Mouse (Mus musculus): Measurements from ENCODE around the gene Ppm1m.
"Not testable (repeated sequence)": the region's sequence is repeated elsewhere in the genome, so short reads cannot be mapped to it uniquely, and the experiment has no call there.

The Ppm1m gene

DNA sequence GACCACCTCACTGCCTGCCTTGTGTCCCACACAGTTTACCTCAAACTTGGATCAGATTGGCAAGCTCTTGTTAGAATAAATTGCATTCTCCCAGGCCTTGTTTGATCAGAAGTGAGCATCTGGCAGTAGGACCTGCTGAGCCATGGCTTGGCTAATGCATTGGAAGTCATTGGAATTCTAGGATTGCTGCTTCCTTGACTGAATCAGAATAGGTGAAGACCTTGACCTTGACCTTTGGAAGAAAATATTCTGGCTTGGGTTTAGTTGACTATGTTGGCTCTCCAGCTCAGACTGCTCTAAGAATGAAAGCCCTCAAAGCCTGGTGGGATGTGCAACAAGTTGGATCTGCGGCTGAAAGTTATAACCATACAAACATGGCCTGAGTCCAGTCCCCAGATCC lies 8.2 kb downstream of the Ppm1m start:
- DNase-seq, result no peak

DNA sequence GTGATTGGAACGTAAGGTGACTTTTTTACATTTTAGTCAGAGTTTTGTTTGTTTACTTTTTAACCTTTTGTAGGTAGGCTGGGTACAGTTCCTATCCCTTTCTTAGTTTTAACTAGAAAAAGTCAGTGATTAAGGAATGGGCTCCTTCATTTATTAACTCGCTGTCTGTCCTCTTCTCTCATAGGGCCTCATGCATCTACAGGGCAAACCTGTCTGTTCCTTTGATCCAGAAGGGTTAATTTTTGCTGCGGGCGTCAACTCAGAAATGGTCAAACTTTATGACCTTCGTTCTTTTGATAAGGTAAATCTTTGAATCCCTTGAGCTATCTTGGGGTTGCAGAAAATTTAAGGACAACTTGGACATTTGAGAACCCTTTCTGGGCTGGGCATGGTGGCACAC lies 15.6 kb downstream of the Ppm1m start:
- DNase-seq, result no peak

DNA sequence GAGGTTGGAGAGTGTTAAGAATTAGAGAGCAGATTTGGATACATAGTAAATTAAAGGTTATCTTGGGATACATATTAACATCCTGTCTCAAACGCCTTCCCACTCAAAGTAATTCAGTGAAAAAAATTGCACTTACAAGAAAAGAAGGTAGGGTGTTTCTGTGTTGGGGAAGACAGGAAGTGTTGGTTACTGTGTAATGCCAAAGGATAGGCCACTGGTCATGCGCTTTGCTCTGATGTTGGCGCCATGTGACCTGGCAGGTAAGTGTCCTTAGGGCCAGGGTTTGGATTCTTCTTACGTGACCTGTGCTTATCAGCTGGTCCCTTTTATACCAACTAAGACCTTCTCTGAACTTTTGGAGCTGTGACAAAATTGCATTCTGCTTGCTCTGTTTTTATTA lies 17.4 kb downstream of the Ppm1m start:
- no peak for DNase-seq

DNA sequence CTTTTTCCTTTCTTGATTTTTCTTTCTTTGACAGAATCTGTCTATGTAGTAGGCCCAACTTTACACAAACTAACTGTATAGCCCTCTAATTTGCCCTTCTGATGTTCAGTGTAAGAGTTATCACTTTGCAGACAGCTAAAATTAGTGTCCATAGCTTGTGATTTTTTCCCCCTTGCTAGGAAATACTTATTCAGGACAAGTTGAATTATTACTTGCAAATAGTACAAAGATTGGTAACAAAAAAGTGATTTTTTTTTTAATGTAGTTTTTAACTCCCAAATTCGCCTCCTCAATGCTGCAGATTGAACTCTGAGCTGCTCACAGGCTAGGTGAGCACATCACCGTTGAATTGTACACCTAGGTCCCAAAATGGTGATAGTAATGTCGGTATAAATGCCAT lies 19.6 kb downstream of the Ppm1m start:
- no peak for DNase-seq

DNA sequence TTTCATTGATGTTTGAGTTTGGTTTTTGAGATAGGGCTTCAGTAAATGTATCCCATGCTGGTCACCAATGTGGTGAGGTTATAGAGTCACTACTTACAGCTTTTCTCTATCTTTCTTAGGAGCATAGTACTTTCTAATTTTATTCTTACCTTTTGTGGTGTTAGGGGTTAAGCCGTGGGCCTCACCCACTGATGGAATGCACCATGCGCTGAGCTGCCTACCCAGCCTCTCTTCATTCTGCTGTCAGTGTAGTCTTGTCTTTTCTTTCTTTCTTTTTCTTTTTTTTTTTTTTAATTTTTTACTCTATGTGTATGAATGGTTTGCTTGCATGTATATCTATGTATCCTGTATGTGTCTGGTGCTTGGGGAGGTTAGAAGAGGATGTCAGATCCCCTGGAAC lies 20.1 kb downstream of the Ppm1m start:
- no peak for DNase-seq

DNA sequence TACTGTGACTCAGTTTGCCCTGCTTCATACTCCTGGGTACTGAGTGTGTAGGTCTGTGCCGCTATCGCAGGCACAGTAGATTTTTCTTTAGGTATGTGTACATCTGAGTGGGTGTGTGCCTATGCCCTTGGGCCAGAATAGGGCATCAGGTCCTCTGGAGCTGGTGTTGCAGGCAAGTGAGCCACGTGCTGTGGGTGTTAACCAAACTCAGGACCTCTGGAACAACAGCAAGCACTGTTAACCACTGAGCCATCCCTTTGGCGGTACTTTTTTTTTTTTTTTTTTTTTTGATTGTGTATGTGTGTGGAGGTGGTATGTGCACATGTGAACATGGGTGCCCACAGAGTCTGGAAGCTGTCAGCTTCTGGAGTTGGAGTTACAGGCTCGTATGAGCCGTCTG lies 21.7 kb downstream of the Ppm1m start:
- no peak for DNase-seq

DNA sequence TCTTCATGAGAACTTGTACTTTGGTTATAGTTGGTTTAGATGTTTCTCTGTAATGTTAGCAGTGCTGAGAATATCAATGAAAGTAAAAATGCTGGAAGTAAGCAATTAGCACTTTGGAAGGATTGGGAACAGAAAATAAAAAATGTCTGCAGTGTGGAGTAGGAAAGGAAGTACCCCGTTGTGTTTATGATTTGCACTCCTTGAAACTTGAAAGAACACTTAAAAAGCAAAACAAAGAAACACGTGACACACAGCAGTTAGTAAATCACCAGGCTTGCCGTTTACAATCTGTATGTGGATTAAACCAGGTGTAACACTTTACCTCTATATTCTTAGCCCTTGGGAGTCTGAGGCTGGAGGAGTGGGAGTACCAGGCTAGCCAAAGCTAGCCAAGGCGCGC lies 22.8 kb downstream of the Ppm1m start:
- no peak for DNase-seq

DNA sequence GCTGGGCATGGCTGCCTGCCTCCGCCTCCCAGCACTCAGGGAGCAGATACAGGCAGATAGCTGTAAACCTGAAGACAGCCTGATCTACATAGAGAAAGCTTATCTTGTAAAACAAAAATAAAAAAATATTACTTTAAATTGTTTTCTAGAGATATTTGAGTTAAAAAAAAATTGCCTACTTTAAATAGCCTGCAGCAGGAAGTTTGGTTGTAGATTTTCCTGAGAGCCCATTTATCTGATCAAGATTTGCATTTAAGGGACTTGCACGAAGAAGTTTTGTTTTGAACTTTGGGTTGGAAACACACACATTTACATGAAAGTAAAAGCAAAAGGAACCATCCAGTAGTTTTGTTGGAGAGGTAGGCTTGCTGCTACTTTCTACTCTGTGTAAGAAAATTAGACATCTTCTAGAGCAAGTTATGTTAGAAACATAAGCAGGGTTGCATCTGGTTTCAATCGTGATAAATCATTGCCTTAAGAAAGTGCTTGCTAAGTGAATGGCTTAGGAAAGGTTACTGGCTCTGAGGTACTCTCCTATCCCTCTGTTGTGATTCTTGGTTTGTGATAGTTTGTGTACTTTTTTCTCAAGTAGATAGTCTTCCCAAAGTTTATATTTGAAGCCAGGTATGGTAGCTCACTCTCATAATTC lies 23.9 kb downstream of the Ppm1m start:
- DNase-seq, result no peak

DNA sequence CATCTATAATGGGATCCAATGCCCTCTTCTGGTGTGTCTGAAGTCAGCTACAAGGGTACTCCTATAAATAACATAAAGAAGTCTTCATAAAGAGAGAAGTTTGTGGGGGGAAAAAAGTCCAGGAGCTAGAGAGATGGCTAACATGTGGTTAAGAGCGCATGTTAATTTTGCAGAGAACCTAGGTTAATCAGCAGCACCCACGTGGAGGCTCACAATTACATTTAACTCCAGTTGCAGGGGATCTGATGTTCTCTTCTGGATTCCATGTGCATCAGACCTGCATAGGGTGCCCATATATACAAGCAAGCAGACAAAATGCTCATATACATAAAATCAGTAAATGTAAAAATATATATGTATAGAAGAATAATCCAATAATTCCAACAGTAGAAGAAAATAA lies 26.2 kb downstream of the Ppm1m start:
- DNase-seq, result no peak

DNA sequence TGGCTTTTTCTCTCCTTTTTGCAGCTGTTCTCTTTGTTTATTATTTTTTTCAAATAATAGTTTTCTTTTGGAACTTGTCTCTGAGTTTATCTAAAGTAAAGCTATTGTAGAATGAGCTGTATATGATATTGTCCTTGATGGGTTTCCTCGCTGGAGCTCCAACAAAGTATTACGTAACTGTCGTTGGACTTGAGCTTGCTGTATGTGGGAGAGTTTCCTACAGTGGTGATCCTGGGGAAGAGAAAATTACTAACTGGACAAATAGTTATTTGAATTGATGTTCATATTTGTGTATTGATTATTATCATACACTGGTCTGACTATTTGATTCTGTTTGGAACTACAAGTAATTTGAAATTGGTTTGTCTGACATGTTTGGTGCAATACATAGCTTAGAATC lies 27.0 kb downstream of the Ppm1m start:
- DNase-seq, result no peak

DNA sequence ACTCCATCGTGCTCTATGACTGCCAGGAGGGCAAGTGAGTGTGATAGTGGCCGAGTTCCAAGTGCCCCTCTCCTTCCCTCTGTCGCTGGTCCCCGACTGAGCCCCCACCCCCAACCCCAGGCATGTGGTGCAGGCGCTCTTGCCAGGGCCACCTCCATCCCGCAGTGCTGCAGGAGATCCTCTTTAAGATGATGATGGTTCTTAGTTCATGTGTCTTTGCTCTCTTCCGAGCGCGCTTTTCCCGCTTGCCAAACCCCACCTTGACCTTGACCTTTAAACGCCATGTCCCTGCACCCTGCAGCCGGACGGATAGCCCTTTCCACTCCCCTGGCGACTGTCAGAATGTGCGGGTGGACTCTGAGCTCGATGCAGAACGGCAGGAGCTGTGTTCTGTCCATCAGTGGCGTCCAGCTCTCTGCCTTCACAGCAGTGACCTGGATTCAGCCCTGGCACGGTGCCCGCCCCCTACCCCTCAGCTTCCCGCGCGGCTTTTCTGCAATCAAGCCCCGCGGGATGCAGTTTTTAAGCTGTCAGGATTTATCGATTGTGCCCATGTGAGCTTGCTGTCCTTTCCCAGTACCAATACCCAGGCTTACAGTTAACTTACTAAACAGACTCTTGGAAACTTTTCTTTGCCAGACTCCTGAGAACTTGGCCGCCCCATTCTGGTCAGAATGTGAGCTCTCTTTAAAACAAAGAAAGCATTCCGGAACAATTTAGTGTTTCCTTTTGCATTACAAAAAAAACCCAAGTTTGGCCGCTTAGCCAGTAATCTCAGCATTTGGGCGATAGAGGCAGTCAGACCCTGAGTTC lies 28.0 kb downstream of the Ppm1m start:
- peak; percentile 38 for DNase-seq

DNA sequence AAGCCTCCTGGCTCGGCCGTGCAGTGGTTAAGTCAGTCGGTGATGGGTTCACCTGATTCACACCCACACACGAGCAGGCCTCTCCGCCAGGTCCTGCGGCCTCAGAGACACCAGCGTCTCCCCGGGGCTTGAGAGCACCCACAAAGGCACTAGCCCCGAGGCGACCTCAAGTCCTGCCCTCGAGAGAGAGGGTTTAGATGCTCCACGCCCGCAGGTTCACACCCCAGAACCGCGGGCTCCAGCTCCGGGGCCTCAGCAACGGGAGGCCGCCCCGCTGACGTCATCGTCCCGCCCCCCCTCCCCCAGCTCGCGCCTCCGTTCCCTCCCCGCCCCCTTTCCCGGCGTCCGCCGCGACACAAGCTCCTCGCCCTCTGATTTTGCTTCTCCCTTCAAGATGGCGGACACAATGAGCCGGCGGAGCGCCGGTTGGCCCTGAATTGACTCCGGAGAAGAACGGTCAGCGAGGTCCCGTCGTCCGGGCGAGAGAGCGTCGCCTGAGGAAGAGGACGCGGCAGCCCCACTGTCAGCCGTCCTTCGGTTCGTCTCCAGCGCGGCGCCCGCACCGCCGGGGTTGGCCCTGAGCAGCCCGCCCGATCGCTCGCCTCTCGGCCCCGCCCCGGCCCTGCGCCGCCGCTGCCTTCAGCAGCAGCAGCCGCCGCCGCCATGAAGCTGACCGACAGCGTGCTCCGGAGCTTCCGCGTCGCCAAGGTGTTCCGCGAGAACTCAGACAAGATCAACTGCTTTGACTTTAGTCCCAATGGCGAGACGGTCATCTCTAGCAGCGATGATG lies 28.8 kb downstream of the Ppm1m start, which contains the start of gene Wdr82:
Wdr82 (plus strand) TSS at position 373 of the 790 bp plus-strand sequence.
- peak; percentile 90 for DNase-seq

DNA sequence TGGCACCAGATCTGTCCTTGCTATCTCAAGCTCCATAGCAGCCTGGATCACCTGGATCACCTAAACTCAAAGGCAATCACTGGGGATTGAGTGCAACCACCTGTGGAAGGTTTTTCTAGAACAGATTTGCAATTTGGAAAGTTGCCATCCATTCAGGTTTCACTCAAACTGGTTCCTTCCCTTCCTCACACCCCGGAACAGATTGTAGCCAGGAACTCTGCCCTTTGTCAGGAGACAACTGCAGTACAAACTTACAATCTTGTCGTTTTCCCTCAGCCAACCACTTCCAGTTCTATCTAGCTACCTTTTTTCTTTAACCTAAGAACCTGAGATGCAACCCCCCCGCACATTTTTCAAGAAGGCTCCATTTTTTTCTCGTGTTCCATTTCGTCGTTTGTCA lies 29.6 kb downstream of the Ppm1m start:
- no peak for DNase-seq

DNA sequence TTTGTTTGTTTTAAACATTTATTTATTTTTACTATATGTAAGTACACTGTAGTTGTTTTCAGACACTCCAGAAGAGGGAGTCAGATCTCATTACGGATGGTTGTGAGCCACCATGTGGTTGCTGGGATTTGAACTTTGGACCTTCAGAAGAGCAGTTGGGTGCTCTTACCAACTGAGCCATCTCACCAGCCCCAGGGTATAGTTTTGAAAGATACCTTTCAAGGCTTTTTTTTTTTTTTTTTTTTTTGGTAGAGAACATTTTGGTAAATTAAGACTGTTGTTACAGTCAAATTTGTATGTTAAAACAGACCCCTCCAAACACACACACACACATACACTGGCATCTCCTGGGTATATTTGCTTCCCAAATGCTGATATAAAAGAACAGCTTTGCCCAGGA lies 30.5 kb downstream of the Ppm1m start:
- DNase-seq, result not testable (repeated sequence)

DNA sequence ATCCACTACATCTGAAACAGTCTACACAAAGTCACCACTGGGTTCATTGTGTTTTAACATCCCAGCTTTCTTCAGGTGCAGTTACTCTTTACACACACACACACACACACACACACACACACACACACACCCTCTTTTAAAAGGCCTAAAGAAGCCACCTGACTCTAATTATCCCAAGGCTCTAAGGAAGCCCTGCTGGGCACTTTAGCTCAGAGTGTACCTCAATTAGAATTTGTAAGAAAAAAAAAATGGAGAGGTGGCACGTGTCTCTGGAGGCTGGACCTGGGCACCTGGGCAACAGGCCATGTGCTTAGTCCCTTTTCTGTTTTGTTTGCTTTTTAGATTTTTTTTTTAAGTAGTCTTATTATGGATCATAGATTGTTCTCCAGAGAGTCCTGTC lies 31.8 kb downstream of the Ppm1m start:
- DNase-seq, result no peak

DNA sequence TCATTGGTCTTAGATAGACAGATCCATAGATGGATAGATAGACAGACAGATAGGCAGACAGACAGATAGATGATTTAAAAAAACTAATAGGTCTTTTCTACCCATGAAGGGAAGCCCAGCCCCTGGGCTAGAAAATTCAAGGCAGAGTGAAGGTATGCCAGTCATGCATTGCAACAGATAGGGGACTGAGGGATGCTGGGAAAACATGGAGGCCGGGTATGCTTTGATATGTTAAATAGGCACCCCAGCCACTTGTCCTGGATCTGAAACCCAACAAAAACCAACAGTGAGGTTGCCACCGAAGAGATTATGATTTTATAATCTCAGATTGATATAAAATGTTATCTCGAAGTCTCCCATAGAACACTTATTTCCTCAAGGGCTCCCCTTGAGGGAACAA lies 32.3 kb downstream of the Ppm1m start:
- no peak for DNase-seq

DNA sequence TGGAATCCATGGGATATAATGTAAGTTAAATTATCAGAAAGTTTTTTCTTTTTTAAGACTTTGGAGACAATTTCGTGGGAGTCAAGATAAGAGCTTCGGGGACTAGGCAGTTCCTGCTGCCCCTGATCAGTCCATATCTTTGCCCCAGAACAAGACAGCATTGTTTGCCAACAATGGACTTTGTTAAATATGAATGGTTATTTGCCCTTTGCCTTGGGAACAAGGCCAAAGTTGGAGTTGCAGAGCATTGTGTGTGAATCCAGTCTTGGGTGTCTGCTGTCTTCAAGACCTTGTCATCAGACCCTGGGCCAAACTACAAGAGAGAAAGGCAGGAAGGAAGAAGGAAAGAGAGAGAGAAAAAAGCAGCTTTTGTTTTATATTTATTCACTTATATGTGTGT lies 32.8 kb downstream of the Ppm1m start:
- no peak for DNase-seq

DNA sequence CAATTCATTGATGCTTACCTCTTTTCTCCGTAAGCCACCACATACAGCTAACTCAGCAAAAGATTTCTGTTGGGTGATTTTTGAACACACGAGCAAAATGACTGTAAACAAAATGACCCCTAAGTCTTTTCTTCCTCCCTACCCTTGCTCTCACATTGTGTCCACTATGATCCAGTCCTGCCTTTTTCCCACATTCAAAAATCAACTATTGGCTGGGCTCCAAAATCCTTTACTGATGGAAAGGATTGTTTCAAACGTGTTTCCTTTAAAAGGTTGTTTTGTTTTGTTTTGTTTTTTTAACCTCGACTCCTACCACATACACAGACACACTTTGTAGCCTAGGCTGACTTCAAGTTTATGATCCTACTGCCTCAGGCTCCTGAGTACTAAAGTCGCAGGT lies 39.1 kb downstream of the Ppm1m start:
- no peak for DNase-seq

DNA sequence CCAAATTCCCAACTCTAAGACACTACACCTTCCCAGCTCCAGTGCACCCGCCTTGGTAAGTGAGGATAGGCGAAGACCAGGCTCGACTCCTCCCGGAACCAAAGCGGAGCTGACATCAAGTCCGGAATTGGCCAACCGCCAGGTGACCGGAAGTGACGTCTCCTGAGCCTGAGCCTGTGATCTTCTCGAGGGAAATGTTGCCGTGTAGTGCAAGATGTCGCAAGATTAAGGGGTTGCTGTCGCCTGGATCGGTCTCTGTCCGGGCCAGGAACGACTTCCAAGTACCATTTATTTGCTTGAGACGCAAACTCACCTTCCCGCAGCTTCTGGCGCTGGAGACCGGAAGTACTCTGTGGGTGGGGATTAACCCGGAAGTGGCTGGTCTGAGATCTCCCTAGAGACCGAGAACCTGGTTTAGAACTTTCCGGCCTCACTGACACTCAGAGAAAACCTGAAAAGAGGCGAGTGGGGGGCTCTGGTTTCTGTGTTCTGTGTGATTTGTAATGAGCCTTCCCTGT lies 39.7 kb downstream of the Ppm1m start:
- peak; percentile 93 for DNase-seq

DNA sequence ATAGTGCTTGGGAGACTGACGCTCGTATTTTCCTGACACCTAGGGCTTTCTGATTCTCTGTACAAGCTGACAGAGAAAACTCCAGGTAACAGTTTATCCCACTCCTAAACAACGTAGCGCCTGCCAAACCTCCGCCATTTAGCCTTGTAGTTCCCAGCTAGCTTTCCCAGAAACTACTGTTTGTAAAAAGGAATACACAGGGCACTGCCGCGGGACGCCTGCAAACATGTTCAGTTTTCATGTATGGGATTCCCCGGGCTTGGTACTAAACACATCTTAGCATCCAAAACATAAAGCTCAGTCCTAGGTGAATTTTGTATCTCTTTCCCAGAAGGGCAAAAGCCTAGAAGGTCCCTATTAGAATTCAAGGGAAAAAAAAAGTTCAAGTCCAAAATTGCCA lies 40.3 kb downstream of the Ppm1m start:
- DNase-seq, result no peak

DNA sequence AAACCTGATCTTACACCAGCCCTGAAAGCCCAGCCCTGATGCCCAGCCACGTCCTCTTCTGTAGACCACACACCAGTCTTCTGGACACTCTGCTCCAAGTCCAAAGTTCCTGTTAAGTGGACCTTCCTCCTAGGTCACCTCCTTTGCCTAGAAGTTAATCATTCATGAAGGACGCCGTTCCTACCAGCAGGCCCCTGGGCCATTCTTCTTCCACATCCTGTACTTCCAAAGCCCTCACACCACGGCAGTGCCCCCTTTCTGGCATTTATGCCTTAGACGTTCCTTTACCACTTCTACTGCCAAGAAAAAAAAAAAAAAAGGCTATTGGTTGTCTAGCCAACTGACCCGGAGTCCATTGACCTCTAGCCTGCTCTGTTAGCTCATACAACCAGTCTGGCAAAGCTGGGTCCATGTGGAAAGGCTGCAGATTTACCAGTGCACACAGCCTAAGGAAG lies 41.5 kb downstream of the Ppm1m start, which contains the start of gene Glyctk:
Glyctk (minus strand) TSS at position 102 of the 455 bp plus-strand sequence.
- no peak for DNase-seq

DNA sequence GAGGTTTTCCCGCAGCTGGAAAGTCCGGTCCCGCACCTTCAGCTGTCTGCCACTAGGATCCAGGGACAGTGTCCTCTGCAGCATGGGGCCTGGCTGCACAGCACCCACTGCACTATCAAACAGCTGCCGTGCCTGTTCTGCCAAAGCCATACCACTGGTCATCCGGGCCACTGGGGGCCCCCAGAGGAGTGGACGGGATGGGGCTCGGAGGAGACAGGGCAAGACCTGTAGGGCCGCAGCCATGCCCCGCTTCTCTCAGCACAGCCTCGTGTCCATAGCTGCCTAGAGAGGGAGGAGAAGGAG lies 42.0 kb downstream of the Ppm1m start:
- no peak for DNase-seq

DNA sequence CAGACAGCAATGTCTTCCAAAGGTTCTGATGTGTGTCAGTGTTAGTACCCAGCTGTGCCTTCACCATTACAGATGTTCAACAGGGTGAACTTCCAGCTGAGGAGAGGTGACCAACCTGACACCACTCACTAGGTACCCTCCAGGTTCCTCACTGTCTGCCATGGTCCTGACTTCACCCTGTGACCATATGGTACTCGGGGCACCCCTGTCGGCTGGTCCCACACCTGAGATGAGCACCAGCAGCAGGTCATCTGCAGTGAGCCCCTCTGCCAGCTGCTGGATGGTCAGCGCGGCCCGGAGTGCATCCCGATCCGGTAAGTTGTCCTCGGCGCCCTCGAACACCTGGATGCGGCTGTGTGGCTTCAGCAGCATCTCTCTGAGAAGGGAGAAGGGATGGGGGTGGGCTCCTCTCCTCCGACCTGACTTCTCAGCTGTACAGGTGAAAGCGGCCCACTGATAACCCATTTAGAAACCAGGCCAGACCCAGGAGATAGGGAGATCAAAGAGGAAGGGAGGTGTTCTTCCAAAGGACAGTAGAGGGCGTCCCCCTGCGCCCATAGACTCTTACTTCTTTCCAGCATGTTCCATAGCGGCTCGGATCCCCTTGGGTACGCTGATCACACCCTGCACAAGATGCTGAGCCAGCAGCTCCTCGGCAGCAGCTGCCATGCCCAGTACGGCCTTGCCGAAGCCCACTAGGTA lies 42.5 kb downstream of the Ppm1m start:
- no peak for DNase-seq
